Mouse (Mus musculus) intestine, embryonic 14.5 days (tissue): Measurements from ENCODE around the gene Dnajc11. TPM values are rescaled to one million over a fixed set of nuclear protein-coding genes. Genes with fewer than 3 reads are reported as not detected.

Source experiments
- ATAC-seq: fragments of 200-750 bp; cut with Nextera tagmentation; replicated peaks from 2 replicates; pipeline ENCODE4 v1.8.0; 2017; ENCODE audit warnings: low read depth, moderate number of reproducible peaks, moderate TSS enrichment, moderate library complexity; ENCODE audit not compliant: low FRiP score, low TSS enrichment
- DNase-seq: peaks from one replicate; pipeline ENCODE4 v3.0.0-alpha.2; 2018; ENCODE audit warnings: low spot score
- H3K27ac ChIP-seq: fragments of 300-500 bp; sonication (generic); 2 replicates; pipeline ENCODE4 v1.5.1; 2014; ENCODE audit warnings: low read depth, mild to moderate bottlenecking, control low read depth
- H3K27me3 ChIP-seq: fragments of 300-500 bp; sonication (generic); replicated peaks from 2 replicates; pipeline ENCODE4 v1.6.1; 2014; ENCODE audit warnings: low read length, control low read depth; ENCODE audit not compliant: control insufficient read depth, insufficient read depth
- H3K36me3 ChIP-seq: fragments of 300-500 bp; sonication (generic); 2 replicates; pipeline ENCODE4 v1.6.1; 2014; ENCODE audit warnings: low read length, control low read depth; ENCODE audit not compliant: control insufficient read depth, insufficient read depth
- H3K4me1 ChIP-seq: fragments of 300-500 bp; sonication (generic); replicated peaks from 2 replicates; pipeline ENCODE4 v1.6.1; 2014; ENCODE audit warnings: low read length, control low read depth, mixed read lengths; ENCODE audit not compliant: control insufficient read depth, insufficient read depth
- H3K4me2 ChIP-seq: fragments of 300-500 bp; sonication (generic); 2 replicates; pipeline ENCODE4 v1.6.1; 2014; ENCODE audit warnings: low read length
- H3K4me3 ChIP-seq: fragments of 300-500 bp; sonication (generic); 2 replicates; pipeline ENCODE4 v1.5.1; 2014; ENCODE audit warnings: low read depth, low read length, control low read depth, mixed read lengths
- H3K9ac ChIP-seq: fragments of 300-500 bp; sonication (generic); 2 replicates; pipeline ENCODE4 v1.6.1; 2014; ENCODE audit warnings: mild to moderate bottlenecking, low read length
- H3K9me3 ChIP-seq: fragments of 300-500 bp; sonication (generic); 2 replicates; pipeline ENCODE4 v1.6.1; 2016; ENCODE audit warnings: low read length, control low read depth; ENCODE audit not compliant: control insufficient read depth
- WGBS: fragments of 180-500 bp; shearing (Covaris S2); extraction: QIAGEN DNeasy Blood & Tissue Kit; methylation state at CpG from one replicate; pipeline ENCODE4 v1.1.7; 2014; 5-methylcytosine and 5-hydroxymethylcytosine counted together
- polyA plus RNA-seq: library from polyadenylated mRNA; unstranded; fragments of >200 nt; fragmentation: Nextera tagmentation; extraction: Ambion mirVana; gene quantifications from 2 replicates; pipeline ENCODE4 v1.2.1, GENCODE M21; 2014

The Dnajc11 gene
- polyA plus RNA-seq, 1 experiment from 2014 or later: 72.7 TPM

DNA sequence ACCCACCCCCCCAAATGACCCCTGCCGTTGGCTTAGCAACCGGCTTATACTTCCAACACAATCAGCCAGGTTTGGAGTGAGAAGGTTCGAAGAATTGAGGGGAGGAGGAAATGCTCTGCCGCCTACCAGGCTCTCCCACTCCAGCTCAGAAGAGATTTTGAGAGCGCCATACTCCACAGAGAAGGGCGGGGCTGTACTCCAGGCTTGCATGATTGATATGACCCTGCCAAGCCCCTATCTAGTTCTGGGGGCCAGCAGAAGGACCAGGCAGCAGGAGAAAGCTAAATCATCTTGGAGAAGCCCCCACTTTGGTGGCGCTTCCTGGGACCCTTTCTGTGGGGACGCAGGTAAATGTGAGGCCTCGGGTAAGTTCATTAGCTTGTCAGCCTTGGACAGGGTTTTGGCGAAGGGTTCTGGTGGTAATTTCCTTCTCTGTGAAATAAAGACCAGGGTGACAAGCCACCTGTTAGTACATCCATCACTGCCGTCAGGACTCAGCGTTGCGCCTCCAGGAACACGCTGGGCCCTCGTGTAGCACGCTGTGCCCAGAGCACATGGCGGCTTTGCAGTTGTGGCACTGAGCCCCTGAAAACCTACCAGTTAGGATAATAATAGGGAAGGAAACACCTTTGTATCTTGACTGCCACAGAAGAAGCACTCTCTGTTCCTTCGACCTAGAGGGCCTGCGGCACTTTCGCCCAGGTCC, 14.2 kb upstream of the Dnajc11 start:
- no peak overlapping the region for H3K27ac ChIP-seq
- ATAC-seq (no peak), DNase-seq (no peak)
- H3K4me1 ChIP-seq: no peaks in the 10 kb centered on the region
- H3K4me3 ChIP-seq: no peak overlapping the region
- WGBS: 61% methylated on average over 20 of the region's 20 CpGs
- no peak overlapping the region for H3K9ac ChIP-seq
- H3K27me3 ChIP-seq: no peaks in the 10 kb centered on the region
- no peak overlapping the region for H3K4me2 ChIP-seq
- no peaks in the 10 kb centered on the region for H3K9me3 ChIP-seq
- no peaks in the 10 kb centered on the region for H3K36me3 ChIP-seq

DNA sequence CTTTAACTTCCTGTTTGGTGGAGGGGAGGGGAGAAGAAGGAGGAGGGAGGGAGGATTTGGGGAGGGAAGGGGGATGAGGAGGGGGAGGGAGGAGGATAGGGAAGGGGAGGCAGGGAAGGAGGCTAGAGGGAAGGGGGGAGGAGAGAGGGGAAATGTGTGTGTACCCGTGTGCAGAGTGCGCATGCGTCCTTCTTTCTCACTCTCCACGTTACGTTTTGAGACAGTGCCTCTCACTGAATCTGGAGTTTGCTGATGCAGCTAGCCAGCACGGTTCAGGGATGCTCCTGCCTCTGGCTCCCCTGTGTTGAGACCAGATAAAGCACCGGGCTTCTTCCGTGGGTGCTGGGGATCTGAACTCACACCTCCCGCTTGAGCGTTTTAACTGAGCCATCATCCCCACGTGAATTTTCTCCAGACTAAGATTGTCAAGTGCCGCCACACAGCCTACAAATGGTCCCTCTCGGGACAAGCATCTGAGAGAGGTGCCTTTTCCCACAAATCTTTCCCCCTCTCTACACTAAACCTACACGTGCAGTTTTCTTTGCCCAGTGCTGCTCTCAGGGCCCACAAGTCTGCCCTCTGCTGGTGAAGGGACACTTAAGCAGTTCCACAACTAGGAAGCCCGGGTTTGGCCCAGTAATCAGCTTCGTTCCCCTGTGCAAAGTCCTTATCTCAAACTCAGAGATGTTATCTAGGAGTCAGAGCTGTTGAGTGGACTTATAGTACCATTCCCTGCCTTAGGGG, 13.4 kb upstream of the Dnajc11 start:
- Histone ChIP-seq H3K4me3 (no peak overlapping the region), H3K9ac (no peak overlapping the region), H3K4me2 (peak overlapping the region; percentile 36), H3K4me1 (no peaks in the 10 kb centered on the region), H3K27me3 (no peaks in the 10 kb centered on the region), H3K36me3 (no peaks in the 10 kb centered on the region), H3K9me3 (no peaks in the 10 kb centered on the region), H3K27ac (no peak overlapping the region)
- peak; percentile 47; the same call in 1 of the 2 replicates for ATAC-seq
- 25% methylated on average over 16 of the region's 16 CpGs for WGBS
- no peak for DNase-seq

DNA sequence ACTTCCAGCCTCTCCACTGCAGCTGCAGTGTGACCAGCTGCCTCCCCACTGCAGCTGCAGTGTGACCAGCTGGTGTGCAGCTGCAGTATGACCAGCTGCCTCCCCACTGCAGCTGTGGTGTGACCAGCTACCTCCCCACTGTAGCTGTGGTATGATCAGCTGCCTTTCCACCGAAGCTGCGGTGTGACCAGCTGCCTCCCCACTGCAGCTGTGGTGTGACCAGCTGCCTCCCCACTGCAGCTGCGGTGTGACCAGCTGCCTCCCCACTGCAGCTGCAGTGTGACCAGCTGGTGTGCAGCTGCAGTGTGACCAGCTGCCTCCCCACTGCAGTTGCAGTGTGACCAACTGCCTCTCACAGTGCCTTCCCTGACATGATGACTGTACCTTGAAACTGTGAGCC, 11.4 kb upstream of the Dnajc11 start:
- WGBS: 90% methylated on average over 3 of the region's 3 CpGs
- Histone ChIP-seq H3K36me3 (no peaks in the 10 kb centered on the region), H3K27me3 (no peaks in the 10 kb centered on the region), H3K4me2 (no peak overlapping the region), H3K4me1 (no peaks in the 10 kb centered on the region), H3K9ac (no peak overlapping the region), H3K9me3 (no peaks in the 10 kb centered on the region), H3K27ac (no peak overlapping the region), H3K4me3 (no peak overlapping the region)
- DNase-seq: no peak
- no peak for ATAC-seq

DNA sequence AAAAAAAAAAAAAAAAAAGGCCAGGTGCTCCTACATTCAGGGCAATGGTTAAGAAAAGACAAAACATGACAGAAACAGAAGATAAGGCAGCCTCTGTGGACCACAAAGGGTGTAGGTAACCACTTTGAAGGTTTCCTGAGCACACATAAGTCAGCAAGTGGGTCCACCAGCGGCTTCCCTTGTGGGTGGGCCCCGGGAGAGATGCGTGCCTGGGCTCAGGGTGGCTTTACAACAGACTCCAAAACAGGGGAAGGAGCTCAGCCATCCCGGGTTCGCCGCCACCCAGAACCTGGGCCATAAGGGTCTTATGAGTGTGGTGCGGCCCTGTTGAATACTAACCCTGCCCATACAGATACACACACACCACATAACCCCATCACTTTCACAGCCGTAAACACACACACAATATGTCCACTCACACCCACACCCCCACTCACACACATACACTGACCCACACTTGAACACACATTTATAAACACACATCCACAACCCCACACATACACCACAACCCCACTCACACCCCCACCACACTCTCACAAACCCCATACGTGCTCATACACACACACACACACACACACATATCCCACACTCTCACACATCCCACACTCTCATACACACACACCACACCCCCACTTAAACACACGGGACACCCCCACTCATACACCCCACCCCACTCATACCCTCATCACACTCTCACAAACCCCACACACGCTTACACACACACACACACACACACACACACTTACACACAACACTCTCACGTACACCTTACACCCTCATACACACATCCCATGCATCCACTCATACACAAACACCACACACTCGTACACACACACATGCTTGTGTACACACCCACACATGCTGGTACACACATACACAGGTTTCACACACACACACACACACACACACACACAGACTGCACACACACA, 651 bp upstream of the Dnajc11 start:
- DNase-seq (no peak), ATAC-seq (peak; percentile 24; the same call in 1 of the 2 replicates)
- H3K4me1 ChIP-seq: peaks cover 12% of the 10 kb centered on the region
- H3K27ac ChIP-seq: no peak overlapping the region
- H3K9ac ChIP-seq: no peak overlapping the region
- H3K36me3 ChIP-seq: no peaks in the 10 kb centered on the region
- H3K4me2 ChIP-seq: peak overlapping the region; percentile 26; the same call in 1 of the 2 replicates
- H3K9me3 ChIP-seq: no peaks in the 10 kb centered on the region
- H3K4me3 ChIP-seq: peak overlapping the region; percentile 99; the same call in 1 of the 2 replicates
- WGBS: 76% methylated on average over 13 of the region's 13 CpGs
- H3K27me3 ChIP-seq: no peaks in the 10 kb centered on the region

DNA sequence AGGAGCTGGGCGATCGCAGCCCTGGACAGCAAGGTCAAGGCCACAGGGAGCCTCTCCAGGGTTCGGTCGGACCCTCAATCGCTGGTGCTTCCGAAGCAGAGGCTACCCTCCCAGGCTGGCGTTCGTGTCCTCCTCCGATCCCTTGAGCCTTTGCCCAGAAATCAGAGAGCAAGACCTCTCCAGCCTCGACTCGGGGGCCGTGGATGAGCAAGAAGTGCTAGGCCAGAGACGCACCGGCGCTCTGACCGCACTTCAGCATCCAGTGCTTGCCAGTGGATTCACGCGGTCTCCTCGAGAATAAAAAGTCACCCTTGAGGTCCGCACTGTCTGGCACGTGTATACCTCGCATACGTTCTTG, 703 bp downstream of the Dnajc11 start:
- 0 out of 2 replicates have a peak overlapping the region, but pooled peaks have one; percentile 51 for H3K27ac ChIP-seq
- no peak for ATAC-seq
- H3K4me2 ChIP-seq: peak overlapping the region; percentile 97
- H3K9ac ChIP-seq: peak overlapping the region; percentile 92
- WGBS: under 1% methylated on average over 23 of the region's 23 CpGs
- DNase-seq: peak; percentile 61
- no peaks in the 10 kb centered on the region for H3K27me3 ChIP-seq
- H3K36me3 ChIP-seq: no peaks in the 10 kb centered on the region
- H3K4me1 ChIP-seq: peaks cover 12% of the 10 kb centered on the region
- H3K9me3 ChIP-seq: no peaks in the 10 kb centered on the region
- peak overlapping the region; percentile 99 for H3K4me3 ChIP-seq

DNA sequence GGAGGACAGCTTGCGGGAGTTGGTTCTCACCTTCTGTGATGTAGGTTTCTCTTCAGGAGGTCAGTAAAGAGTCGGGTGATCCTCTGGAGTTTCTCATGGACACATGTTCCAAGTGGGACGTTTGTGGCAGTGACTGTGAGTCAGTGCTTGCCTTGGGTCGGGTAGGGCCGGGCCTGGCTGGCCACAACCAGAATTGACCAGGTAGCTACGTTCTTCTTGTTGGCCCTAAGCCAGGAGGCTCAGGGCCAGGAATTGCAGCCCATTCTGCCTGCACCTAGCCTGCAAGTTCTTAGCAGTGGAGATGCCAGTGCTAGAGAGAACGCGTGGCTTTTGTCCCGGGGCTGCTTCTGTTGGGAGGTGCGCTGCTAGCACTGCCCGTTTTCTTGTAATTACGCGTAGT, 4.0 kb downstream of the Dnajc11 start:
- ATAC-seq: no peak
- Histone ChIP-seq H3K4me3 (no peak overlapping the region), H3K27ac (no peak overlapping the region), H3K4me2 (no peak overlapping the region), H3K9me3 (no peaks in the 10 kb centered on the region), H3K27me3 (no peaks in the 10 kb centered on the region), H3K36me3 (no peaks in the 10 kb centered on the region), H3K4me1 (peaks cover 12% of the 10 kb centered on the region), H3K9ac (no peak overlapping the region)
- no peak for DNase-seq
- WGBS: 89% methylated on average over 13 of the region's 13 CpGs

DNA sequence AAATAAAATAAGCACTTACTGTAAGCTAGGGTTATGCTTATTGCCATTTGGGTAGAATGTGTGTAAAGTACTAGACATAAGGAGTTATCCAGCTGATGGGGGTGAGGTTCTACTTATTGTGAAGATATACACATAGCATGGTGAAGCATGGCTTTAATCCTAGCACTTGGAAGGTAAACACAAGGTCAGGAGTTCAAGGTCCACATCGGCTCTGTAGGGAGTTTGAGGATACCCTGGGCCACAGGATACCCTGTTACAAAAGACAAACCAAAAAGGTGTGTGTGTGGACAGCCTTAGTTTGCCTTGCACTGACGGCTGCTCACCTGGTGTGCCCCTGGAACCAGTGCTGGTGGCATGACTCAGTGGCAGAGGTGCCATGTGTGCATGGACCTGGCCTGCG, 4.6 kb downstream of the Dnajc11 start:
- ATAC-seq (no peak), DNase-seq (no peak)
- 78% methylated on average over 3 of the region's 3 CpGs for WGBS
- H3K27ac ChIP-seq: no peak overlapping the region
- H3K4me2 ChIP-seq: no peak overlapping the region
- no peak overlapping the region for H3K9ac ChIP-seq
- H3K9me3 ChIP-seq: no peaks in the 10 kb centered on the region
- peaks cover 12% of the 10 kb centered on the region for H3K4me1 ChIP-seq
- H3K27me3 ChIP-seq: no peaks in the 10 kb centered on the region
- no peaks in the 10 kb centered on the region for H3K36me3 ChIP-seq
- H3K4me3 ChIP-seq: no peak overlapping the region

DNA sequence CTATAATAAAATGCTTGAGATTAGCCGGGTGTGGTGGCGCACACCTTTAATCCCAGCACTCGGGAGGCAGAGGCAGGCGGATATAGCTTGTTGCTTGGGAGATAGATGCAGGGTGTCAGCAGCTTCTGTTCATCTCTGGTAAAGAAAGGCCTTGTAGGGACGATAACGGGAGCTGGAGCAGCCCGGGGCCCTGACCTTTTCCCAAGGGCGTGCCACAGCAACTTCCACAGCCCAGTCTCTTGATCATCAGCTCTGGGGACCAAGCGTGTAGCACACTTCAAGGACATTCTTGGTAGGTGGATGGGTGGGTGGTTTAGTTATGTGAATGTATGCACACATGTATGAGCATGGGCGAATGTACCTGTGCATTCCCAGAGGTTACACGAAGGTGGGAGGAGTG, 12.7 kb downstream of the Dnajc11 start:
- DNase-seq: no peak
- no peak overlapping the region for H3K9ac ChIP-seq
- H3K4me3 ChIP-seq: no peak overlapping the region
- no peak overlapping the region for H3K4me2 ChIP-seq
- H3K9me3 ChIP-seq: no peaks in the 10 kb centered on the region
- no peaks in the 10 kb centered on the region for H3K27me3 ChIP-seq
- no peak for ATAC-seq
- no peak overlapping the region for H3K27ac ChIP-seq
- WGBS: 92% methylated on average over 11 of the region's 11 CpGs
- H3K4me1 ChIP-seq: no peaks in the 10 kb centered on the region
- peaks cover 12% of the 10 kb centered on the region for H3K36me3 ChIP-seq
